Mouse (Mus musculus): ENCODE measurements around the gene Dtymk. TPM values are rescaled to one million over a fixed set of nuclear protein-coding genes. Genes with fewer than 3 reads are reported as not detected.

Dtymk gene
- polyA plus RNA-seq, 1 experiment = 10.0 TPM

GRCm38 (mm10) chr1:93755291-93755610, 46.5 kb downstream of the Dtymk start:
- TF ChIP-seq GATA1 (IDR thresholded peaks at IDR 0.05; ENCODE audit: low read length) (no peak), TAL1 (IDR thresholded peaks at IDR 0.05; ENCODE audit: low read length) (no peak)
- Histone ChIP-seq H3K9me3 (ENCODE audit: control insufficient read depth, low read length) (no peaks in the 10 kb centered on the region), H3K27me3 (ENCODE audit: control insufficient read depth) (peaks cover 7% of the 10 kb centered on the region), H3K4me1 (ENCODE audit: control insufficient read depth) (peaks cover 65% of the 10 kb centered on the region), H3K36me3 (ENCODE audit: control insufficient read depth) (peaks cover 46% of the 10 kb centered on the region), H3K4me3 (replicated peaks) (peak overlapping the region; percentile 97)

- TF ChIP-seq GATA1 (IDR thresholded peaks at IDR 0.05; ENCODE audit: low read length) = no peak
- TF ChIP-seq TAL1 (IDR thresholded peaks at IDR 0.05; ENCODE audit: low read length) = no peak
- Histone ChIP-seq H3K27me3 (ENCODE audit: control insufficient read depth) (peaks cover 7% of the 10 kb centered on the region), H3K4me1 (ENCODE audit: control insufficient read depth) (peaks cover 61% of the 10 kb centered on the region), H3K4me3 (replicated peaks) (peak within 1 kb of the TSS; percentile 97), H3K9me3 (ENCODE audit: control insufficient read depth, low read length) (no peaks in the 10 kb centered on the region), H3K36me3 (ENCODE audit: control insufficient read depth) (peaks cover 46% of the 10 kb centered on the region)
These were observed 47.0 kb downstream of the Dtymk start, which contains the start of gene Thap4 for GRCm38 (mm10) chr1:93754573-93755290. TSS of gene Thap4 (minus strand) at chr1:93754864.

GRCm38 (mm10) chr1:93753911-93754572, 47.7 kb downstream of the Dtymk start:
- Histone ChIP-seq H3K9me3 (ENCODE audit: control insufficient read depth, low read length) (no peaks in the 10 kb centered on the region), H3K4me3 (replicated peaks) (peak overlapping the region; percentile 97), H3K36me3 (ENCODE audit: control insufficient read depth) (peaks cover 46% of the 10 kb centered on the region), H3K27me3 (ENCODE audit: control insufficient read depth) (peaks cover 7% of the 10 kb centered on the region), H3K4me1 (ENCODE audit: control insufficient read depth) (peaks cover 55% of the 10 kb centered on the region)
- no peak for TF ChIP-seq TAL1 (IDR thresholded peaks at IDR 0.05; ENCODE audit: low read length)
- TF ChIP-seq GATA1 (IDR thresholded peaks at IDR 0.05; ENCODE audit: low read length) = no peak

GRCm38 (mm10) chr1:93751290-93751689, 50.4 kb downstream of the Dtymk start, which contains the start of gene Atg4b:
TSS of gene Atg4b (plus strand) at chr1:93751500.
- peaks cover 28% of the 10 kb centered on the region for H3K36me3 ChIP-seq (ENCODE audit: control insufficient read depth)
- TF ChIP-seq TAL1 (IDR thresholded peaks at IDR 0.05; ENCODE audit: low read length) = no peak
- TF ChIP-seq GATA1 (IDR thresholded peaks at IDR 0.05; ENCODE audit: low read length) = no peak
- H3K4me3 ChIP-seq (replicated peaks) = no peak within 1 kb of the TSS
- H3K27me3 ChIP-seq (ENCODE audit: control insufficient read depth) = peaks cover 7% of the 10 kb centered on the region
- H3K4me1 ChIP-seq (ENCODE audit: control insufficient read depth) = peaks cover 38% of the 10 kb centered on the region
- H3K9me3 ChIP-seq (ENCODE audit: control insufficient read depth, low read length) = no peaks in the 10 kb centered on the region

GRCm38 (mm10) chr1:93748539-93748938, 53.2 kb downstream of the Dtymk start:
- no peak for TF ChIP-seq GATA1 (IDR thresholded peaks at IDR 0.05; ENCODE audit: low read length)
- no peak for TF ChIP-seq TAL1 (IDR thresholded peaks at IDR 0.05; ENCODE audit: low read length)
- Histone ChIP-seq H3K9me3 (ENCODE audit: control insufficient read depth, low read length) (no peaks in the 10 kb centered on the region), H3K4me3 (replicated peaks) (no peak overlapping the region), H3K36me3 (ENCODE audit: control insufficient read depth) (peaks cover 34% of the 10 kb centered on the region), H3K27me3 (ENCODE audit: control insufficient read depth) (peaks cover 1% of the 10 kb centered on the region; the same call in 1 of the 2 replicates), H3K4me1 (ENCODE audit: control insufficient read depth) (peaks cover 27% of the 10 kb centered on the region)

GRCm38 (mm10) chr1:93746179-93746578, 55.6 kb downstream of the Dtymk start:
- Histone ChIP-seq H3K27me3 (ENCODE audit: control insufficient read depth) (no peaks in the 10 kb centered on the region), H3K36me3 (ENCODE audit: control insufficient read depth) (peaks cover 32% of the 10 kb centered on the region), H3K4me1 (ENCODE audit: control insufficient read depth) (peaks cover 28% of the 10 kb centered on the region), H3K4me3 (replicated peaks) (no peak overlapping the region), H3K9me3 (ENCODE audit: control insufficient read depth, low read length) (no peaks in the 10 kb centered on the region)
- no peak for TF ChIP-seq GATA1 (IDR thresholded peaks at IDR 0.05; ENCODE audit: low read length)

GRCm38 (mm10) chr1:93742910-93743309, 58.8 kb downstream of the Dtymk start:
- Histone ChIP-seq H3K4me3 (replicated peaks) (no peak overlapping the region), H3K4me1 (ENCODE audit: control insufficient read depth) (peaks cover 24% of the 10 kb centered on the region), H3K9me3 (ENCODE audit: control insufficient read depth, low read length) (no peaks in the 10 kb centered on the region), H3K27me3 (ENCODE audit: control insufficient read depth) (no peaks in the 10 kb centered on the region), H3K36me3 (ENCODE audit: control insufficient read depth) (peaks cover 8% of the 10 kb centered on the region)
- TF ChIP-seq TAL1 (IDR thresholded peaks at IDR 0.05; ENCODE audit: low read length) (no peak), GATA1 (IDR thresholded peaks at IDR 0.05; ENCODE audit: low read length) (no peak)

Other genes starting within 250 kb of the Dtymk start
- 1.1 and 3.7 TPM in 2 replicates for gene Stk25, start 143.3 kb downstream of the Dtymk start, polyA plus RNA-seq (2012)
- gene Bok, start 116.3 kb downstream of the Dtymk start, polyA plus RNA-seq (2012) = 0.06 TPM in 1 of 2 replicates, not detected in the other
- gene Atg4b, start 50.4 kb downstream of the Dtymk start, polyA plus RNA-seq (2012) = 4.0 and 4.6 TPM in 2 replicates
- gene Thap4, start 47.1 kb downstream of the Dtymk start, polyA plus RNA-seq (2012) = 2.1 and 5.0 TPM in 2 replicates
- 0.26 and 0.33 TPM in 2 replicates for gene Ing5, start 2.0 kb upstream of the Dtymk start, polyA plus RNA-seq (2012)
- 0.13 and 0.14 TPM in 2 replicates for gene D2hgdh, start 23.0 kb upstream of the Dtymk start, polyA plus RNA-seq (2012)
- not detected in 2 replicates for gene Gal3st2, start 59.4 kb upstream of the Dtymk start, polyA plus RNA-seq (2012)
- gene Gal3st2b, start 116.4 kb upstream of the Dtymk start, polyA plus RNA-seq (2012) = not detected in 2 replicates
- 0.01 TPM in 1 of 2 replicates, not detected in the other for gene Gal3st2c, start 188.6 kb upstream of the Dtymk start, polyA plus RNA-seq (2012)
- gene Neu4, start 218.5 kb upstream of the Dtymk start, polyA plus RNA-seq (2012) = not detected in 2 replicates